Mouse (Mus musculus) megakaryocyte, embryonic 14.5 days (primary cell): ENCODE data around the gene Fmod. TPM values are rescaled to one million over a fixed set of nuclear protein-coding genes. Genes with fewer than 3 reads are reported as not detected.

Source experiments
- H3K27me3 ChIP-seq: replicated peaks from 2 replicates; pipeline ENCODE3; 2012; ENCODE audit warnings: inconsistent platforms
- H3K36me3 ChIP-seq: replicated peaks from 2 replicates; pipeline ENCODE3; 2012; ENCODE audit warnings: low read length, inconsistent platforms, mixed read lengths
- H3K4me1 ChIP-seq: 2 replicates; pipeline ENCODE4 v1.6.1; 2012; ENCODE audit warnings: inconsistent platforms
- H3K4me3 ChIP-seq: replicated peaks from 2 replicates; pipeline ENCODE3; 2012; ENCODE audit warnings: moderate library complexity, mild to moderate bottlenecking, inconsistent platforms
- H3K9me3 ChIP-seq: 2 replicates; pipeline ENCODE4 v1.6.1; 2012; ENCODE audit warnings: inconsistent platforms
- FLI1 ChIP-seq: IDR thresholded peaks from 2 replicates; pipeline ENCODE4 v1.6.1; 2012; ENCODE audit warnings: low read length, inconsistent platforms, mixed read lengths
- GATA1 ChIP-seq: IDR thresholded peaks from 3 replicates; pipeline ENCODE4 v1.6.1; 2012; ENCODE audit warnings: mixed read lengths, low read length, inconsistent platforms, borderline replicate concordance
- polyA plus RNA-seq: library from polyadenylated mRNA; stranded (reverse); fragments of >175 nt; gene quantifications from 2 replicates; pipeline ENCODE4 v1.2.3, GENCODE M21; 2012; ENCODE audit warnings: low replicate concordance; ENCODE audit not compliant: insufficient read depth

Gene Fmod
- polyA plus RNA-seq, 1 experiment, result not detected

- H3K27me3 ChIP-seq, result peaks cover 1% of the 10 kb centered on the region
- H3K4me3 ChIP-seq, result peak overlapping the region; percentile 68
- H3K4me1 ChIP-seq, result peaks cover 95% of the 10 kb centered on the region
- H3K36me3 ChIP-seq, result peaks cover 40% of the 10 kb centered on the region
- no peaks in the 10 kb centered on the region for H3K9me3 ChIP-seq
- TF ChIP-seq FLI1 (no peak), GATA1 (no peak)
Observed at GRCm38 (mm10) chr1:134073658-134074057, 36.6 kb downstream of the Fmod start.

- Histone ChIP-seq H3K36me3 (peaks cover 40% of the 10 kb centered on the region), H3K27me3 (no peaks in the 10 kb centered on the region), H3K9me3 (no peaks in the 10 kb centered on the region), H3K4me1 (peaks cover 93% of the 10 kb centered on the region), H3K4me3 (peak overlapping the region; percentile 79)
- TF ChIP-seq FLI1 (no peak), GATA1 (no peak)
Observed at GRCm38 (mm10) chr1:134074184-134074583, 37.1 kb downstream of the Fmod start.

- Histone ChIP-seq H3K36me3 (peaks cover 40% of the 10 kb centered on the region), H3K4me3 (peak overlapping the region; percentile 80), H3K9me3 (no peaks in the 10 kb centered on the region), H3K4me1 (peaks cover 93% of the 10 kb centered on the region), H3K27me3 (no peaks in the 10 kb centered on the region)
- TF ChIP-seq FLI1 (no peak), GATA1 (no peak)
Observed at GRCm38 (mm10) chr1:134074606-134075005, 37.6 kb downstream of the Fmod start.

GRCm38 (mm10) chr1:134075532-134075931 lies 38.5 kb downstream of the Fmod start:
- Histone ChIP-seq H3K36me3 (peaks cover 40% of the 10 kb centered on the region), H3K4me1 (peaks cover 93% of the 10 kb centered on the region), H3K9me3 (no peaks in the 10 kb centered on the region), H3K4me3 (peak overlapping the region; percentile 88), H3K27me3 (no peaks in the 10 kb centered on the region)
- no peak for TF ChIP-seq FLI1
- TF ChIP-seq GATA1, result no peak

GRCm38 (mm10) chr1:134076789-134077188 lies 39.7 kb downstream of the Fmod start:
- Histone ChIP-seq H3K4me3 (peak overlapping the region; percentile 88), H3K36me3 (peaks cover 40% of the 10 kb centered on the region), H3K27me3 (no peaks in the 10 kb centered on the region), H3K4me1 (peaks cover 93% of the 10 kb centered on the region), H3K9me3 (no peaks in the 10 kb centered on the region)
- TF ChIP-seq FLI1, result no peak
- TF ChIP-seq GATA1, result no peak

- H3K27me3 ChIP-seq, result no peaks in the 10 kb centered on the region
- no peaks in the 10 kb centered on the region for H3K9me3 ChIP-seq
- H3K36me3 ChIP-seq, result peaks cover 40% of the 10 kb centered on the region
- TF ChIP-seq FLI1, result no peak
- TF ChIP-seq GATA1, result no peak
- peak overlapping the region; percentile 97 for H3K4me3 ChIP-seq
- peaks cover 93% of the 10 kb centered on the region for H3K4me1 ChIP-seq
Observed at GRCm38 (mm10) chr1:134077389-134078060, 40.5 kb downstream of the Fmod start.

GRCm38 (mm10) chr1:134078061-134078795 lies 41.2 kb downstream of the Fmod start:
- Histone ChIP-seq H3K9me3 (no peaks in the 10 kb centered on the region), H3K4me1 (peaks cover 93% of the 10 kb centered on the region), H3K27me3 (no peaks in the 10 kb centered on the region), H3K4me3 (peak overlapping the region; percentile 97), H3K36me3 (peaks cover 40% of the 10 kb centered on the region)
- TF ChIP-seq FLI1, result no peak
- TF ChIP-seq GATA1, result 0 out of 3 replicates have a peak, but pooled peaks have one; percentile 8

- no peak for TF ChIP-seq FLI1
- Histone ChIP-seq H3K4me1 (peaks cover 93% of the 10 kb centered on the region), H3K36me3 (peaks cover 40% of the 10 kb centered on the region)
Observed at GRCm38 (mm10) chr1:134078802-134079476, 41.9 kb downstream of the Fmod start, which contains the start of gene Btg2. Gene Btg2 (minus strand): TSS chr1:134079120.

GRCm38 (mm10) chr1:134079477-134080163 lies 42.6 kb downstream of the Fmod start:
- peak overlapping the region; percentile 97 for H3K4me3 ChIP-seq
- peaks cover 91% of the 10 kb centered on the region for H3K4me1 ChIP-seq
- H3K27me3 ChIP-seq, result no peaks in the 10 kb centered on the region
- no peaks in the 10 kb centered on the region for H3K9me3 ChIP-seq
- TF ChIP-seq GATA1 (no peak), FLI1 (no peak)
- H3K36me3 ChIP-seq, result peaks cover 34% of the 10 kb centered on the region

More at GRCm38 (mm10) chr1:134078802-134079476, 41.9 kb downstream of the Fmod start, which contains the start of gene Btg2:
- Histone ChIP-seq H3K27me3 (no peaks in the 10 kb centered on the region), H3K9me3 (no peaks in the 10 kb centered on the region), H3K4me3 (peak within 1 kb of the TSS; percentile 97)
